Mouse (Mus musculus): ENCODE measurements around the gene Tubgcp2.

Gene Tubgcp2

DNA sequence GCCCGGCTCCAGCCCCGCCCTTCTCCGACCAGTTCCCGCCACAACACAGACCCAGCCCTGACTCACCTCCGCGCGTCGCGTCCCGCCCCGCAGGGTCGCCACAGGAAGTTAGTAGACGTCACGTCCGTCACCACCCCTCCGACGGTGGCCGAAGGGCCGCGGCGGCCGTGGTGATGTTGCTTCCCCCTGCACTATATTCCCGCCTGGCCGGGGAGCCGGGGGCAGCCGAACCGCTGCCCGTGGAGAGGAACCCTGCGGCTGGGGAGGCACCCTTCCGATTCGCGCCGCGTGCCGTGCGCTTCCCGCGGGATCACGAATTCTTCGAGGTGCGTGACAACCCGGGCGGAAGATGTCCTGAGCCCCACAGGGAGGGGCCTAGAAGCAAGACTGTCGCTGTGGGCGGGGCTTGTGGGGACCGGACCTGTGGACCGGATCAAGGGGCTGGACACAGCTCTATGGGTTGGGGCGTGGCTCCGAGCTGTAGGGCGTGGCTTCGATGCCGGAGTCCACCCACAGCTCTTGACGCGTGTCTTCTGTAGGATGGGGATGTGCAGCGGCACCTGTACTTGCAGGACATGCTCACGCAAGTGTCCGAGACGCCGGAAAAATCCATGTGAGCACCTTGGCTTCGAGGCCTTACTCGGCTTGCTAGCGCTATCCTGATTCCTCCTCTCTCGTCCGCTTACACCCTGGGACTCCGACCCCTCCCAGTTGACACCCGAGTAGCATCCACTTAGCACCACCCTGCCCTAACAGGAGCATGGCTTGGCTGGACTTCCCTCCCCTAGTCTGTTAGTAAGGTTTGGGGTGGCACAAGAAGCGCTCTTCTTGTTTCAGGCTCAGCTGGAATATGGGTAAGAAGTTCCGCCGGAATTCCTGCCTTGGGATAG is at the start of gene Tubgcp2, which contains the start of gene Zfp511:
Gene Tubgcp2 (minus strand): TSS at position 389 of the 890 bp plus-strand sequence.
Gene Zfp511 (plus strand): TSS at position 111 of the 890 bp plus-strand sequence.
- peak; percentile 92 to 95 for DNase-seq (ENCODE audit: low spot score in 2 of 2)

DNA sequence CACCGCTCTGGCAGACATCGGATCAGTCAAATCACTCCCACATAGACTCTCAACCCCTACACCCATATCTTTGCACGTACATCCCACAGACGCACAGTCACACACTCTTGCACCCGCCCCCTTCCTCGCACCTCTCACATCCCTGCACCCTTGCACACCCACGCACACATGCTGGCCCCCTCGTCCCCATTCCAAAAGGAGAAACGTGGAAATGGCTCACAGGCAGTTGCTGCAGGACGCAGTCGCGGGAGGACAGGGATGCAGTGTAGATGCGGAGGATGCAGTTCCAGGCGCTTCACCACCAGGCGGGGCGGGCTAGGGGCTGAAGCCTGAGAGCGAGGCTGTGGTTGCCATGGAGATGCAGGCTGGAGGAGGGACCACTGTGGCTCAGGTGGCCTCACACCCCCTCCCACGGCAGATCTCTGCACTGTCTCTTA is 45.8 kb upstream of the Tubgcp2 start, which contains the start of gene Caly:
Gene Caly (minus strand): TSS at position 307 of the 437 bp plus-strand sequence.
- no peak for DNase-seq (ENCODE audit: low spot score in 2 of 2)

DNA sequence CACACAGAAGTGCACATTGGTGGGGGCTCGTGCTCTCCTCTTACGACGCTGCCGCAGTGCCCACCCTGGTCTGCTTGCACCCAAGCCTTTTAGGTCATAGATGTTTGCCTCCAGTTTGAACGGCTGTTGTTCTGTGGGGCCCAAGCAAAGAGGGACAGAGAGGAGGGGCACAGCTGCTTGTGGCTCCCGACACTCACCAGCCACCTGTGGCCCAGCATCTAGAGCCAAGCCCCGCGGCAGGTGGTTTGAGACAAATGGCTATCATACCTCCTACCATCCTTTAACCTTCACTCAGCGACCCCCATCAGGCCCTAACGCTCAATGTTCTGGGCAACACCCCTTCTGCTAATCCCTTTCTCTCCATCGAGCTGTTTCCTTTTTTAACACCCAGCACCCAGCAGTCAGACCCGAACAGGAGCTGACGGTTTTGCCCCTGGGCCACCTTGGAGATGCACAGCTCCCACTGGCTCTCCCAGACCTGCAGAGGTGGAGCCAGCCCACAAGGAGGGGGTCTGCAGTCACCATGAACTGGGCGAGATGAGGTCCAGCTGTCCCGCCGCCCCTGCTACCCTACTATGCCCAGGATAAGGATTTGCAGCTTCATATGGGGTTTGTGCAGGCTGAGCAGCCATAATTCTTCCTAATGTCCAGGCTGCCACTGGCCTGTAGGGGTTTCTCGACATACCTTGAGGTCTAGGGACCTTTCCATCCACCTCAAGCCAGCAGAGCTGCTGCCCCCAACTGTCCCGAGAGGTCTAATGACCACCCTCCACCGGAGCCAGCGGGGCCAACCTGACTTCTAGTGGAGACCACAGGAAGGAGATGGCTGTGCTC is 45.2 kb upstream of the Tubgcp2 start:
- no peak for DNase-seq (ENCODE audit: low spot score in 2 of 2)

DNA sequence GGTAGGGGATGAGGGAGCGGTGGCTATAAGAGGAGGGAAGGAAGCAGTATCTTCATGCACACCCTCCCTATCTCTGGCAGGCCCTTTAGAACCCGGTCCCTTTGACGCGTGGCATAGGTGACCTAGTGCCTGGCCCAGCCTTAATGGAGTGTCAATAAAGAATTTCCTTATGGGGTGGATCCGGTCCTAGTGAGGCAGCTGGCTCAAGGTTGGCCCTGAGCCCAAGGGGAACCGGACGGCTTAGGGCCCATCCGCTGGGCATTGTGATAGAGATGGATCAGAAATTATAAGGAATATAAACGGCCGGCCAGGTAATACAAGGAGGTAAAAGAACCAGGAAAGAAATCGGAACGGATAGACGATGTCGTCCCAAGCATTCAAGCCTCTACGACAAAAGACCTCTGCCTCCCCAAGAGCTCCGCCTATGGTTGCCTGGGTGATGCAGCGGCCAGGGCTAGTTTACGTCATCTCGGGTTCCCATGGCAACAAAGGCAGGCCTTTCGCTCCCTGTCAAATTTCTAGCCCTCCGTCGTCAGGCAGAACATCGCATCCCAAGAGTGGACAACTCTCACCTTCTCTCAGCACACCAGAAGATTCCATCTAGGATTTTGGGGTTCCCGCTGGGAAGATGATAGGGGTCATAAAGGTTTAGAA is 44.2 kb upstream of the Tubgcp2 start:
- DNase-seq (ENCODE audit: low spot score in 2 of 2): peak in 1 of 2 experiments; percentile 66

DNA sequence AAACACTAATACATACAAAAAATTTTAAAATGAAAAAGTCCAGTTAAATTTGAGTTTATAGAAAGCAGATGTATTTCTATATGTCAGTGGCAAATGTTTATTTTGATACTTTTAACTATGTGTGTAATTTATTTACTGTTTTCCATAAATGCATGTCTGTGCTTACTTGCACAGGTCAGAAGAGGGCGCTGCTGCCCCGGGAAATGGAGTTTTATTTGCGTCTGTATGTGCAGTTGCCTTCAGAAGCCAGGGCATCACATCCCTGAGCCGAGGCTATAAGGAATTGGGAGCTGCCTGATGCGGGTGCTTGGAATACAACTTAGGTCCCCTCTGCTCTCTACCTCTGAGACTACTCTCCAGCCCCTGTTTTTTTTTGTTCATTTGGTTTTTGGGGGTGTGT is 42.2 kb upstream of the Tubgcp2 start:
- DNase-seq (ENCODE audit: low spot score in 2 of 2): peak in 1 of 2 experiments; percentile 73

DNA sequence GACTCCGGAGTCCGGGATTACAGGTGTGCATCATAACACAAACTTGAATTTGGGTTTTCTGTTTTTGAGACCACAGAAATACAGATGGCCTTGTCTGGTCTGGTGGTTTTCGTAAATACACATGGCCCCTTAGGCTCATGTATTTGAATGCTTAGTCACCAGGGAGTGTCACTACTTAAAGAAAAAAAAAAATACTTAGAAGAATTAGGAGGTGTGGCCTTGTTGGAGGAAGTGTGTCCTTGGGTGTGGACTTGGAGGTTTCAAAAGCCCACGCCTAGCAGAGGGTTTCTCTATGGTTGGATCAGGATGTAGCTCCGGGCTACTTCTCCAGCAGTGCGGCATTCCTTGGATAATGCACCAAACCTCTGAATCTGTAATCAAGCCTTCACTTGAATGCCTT is 41.2 kb upstream of the Tubgcp2 start:
- DNase-seq (ENCODE audit: low spot score in 2 of 2): no peak

DNA sequence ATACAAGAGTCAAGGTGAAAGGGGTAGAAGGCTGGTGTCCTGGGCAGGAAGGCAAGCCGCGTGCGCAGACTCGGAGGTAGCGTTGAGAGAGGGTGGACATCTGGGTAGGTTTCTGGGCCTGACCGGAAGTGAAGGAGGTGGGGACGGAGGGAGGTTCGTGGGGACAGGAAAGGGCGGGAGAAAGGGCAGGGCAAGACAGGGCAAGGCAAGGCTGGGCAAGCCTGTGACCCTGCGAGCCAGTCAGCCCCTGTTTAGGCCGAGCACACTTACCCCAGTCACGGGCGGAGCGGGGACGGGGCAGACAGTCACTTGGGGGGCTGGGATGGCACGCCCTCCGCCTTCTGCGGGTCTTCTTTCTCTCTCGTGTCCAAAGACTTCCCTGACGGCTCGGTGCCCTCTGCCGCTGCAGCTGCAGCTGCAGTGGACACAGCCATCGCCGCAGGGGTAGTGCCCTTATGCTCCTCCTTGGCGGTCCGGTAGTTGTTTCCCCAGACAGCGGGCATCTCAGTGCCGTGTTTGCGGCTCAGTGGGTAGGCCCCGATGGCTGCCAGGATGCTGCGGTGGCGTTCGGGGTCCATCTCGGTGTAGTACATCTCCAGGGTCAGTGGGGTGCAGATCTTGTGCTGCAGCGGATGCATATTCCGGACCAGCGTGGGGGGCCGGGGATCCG is 33.7 kb upstream of the Tubgcp2 start:
- peak in 1 of 2 experiments; percentile 28 for DNase-seq (ENCODE audit: low spot score in 2 of 2)

DNA sequence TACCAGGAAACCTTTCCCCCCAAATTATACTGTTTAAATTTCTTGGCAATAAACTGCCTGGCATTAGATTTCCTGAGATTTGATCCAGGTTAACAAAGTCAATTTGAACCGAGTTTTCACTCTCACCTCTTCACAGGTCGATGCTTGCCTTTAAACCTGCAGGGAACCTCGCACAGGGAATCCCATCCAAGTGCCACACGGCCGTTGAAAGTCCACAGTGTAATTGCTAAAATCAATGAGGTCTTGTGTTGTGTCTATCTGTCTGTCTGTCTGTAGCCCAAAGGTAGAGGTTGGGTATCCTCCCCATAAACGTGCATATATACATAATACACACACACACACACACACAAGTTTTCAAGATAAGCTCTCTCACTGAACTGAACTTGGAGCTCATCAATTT is 30.9 kb upstream of the Tubgcp2 start:
- DNase-seq (ENCODE audit: low spot score in 2 of 2): no peak

DNA sequence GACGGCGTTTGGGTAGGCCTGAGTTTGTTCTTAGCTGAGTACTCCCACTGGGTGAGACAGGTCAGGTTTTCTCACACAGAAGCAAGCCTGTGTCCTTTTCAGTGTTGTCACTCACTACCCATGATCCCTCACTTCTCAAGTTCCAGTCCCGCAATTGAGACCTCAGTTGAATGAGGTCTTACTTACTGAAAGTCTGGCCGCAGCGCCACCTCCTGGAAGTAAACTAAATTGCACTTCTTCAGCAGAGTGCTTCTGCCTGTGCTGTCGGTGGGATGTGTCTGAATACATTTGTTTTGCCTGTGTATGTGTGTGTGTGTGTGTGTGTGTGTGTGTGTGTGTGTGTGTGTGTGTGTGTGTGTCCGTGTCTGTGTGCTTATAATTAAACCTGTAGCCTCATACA is 26.6 kb upstream of the Tubgcp2 start:
- peak; percentile 59 to 60 for DNase-seq (ENCODE audit: low spot score in 2 of 2)

DNA sequence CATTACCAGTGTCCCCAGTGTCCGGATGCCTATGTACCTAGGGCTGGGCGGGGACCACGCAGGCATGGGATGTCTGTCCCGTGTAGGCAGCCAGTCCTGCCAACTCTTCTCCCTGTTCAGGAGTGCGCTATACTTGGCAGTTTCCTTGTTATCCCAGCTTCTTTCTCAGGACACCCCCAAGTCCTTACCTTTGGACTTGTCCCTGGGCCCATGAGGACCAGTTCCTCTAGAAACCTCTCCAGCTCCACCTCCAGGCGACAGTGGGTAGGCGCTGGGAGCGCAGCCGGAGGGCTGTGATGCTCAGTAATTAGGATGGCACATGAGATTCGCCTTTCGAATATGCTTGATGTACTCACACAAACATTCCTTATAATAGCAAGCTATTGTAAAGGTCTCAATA is 25.8 kb upstream of the Tubgcp2 start:
- DNase-seq (ENCODE audit: low spot score in 2 of 2): peak in 1 of 2 experiments; percentile 25

DNA sequence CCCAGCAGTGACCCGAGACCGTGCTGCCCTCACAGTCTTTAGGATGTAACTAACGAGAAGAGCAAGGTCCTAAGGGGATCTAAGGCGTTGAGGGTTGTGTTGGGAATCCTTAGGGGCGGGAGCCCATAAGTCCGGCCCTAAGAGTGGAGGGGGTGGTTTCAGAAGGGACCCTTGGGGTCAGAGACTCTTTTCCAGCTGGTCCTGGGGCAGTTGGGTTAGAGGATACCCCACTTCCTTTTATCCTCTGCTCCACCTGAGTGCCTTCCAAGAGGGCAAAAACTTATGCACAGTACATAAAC is 25.3 kb upstream of the Tubgcp2 start:
- DNase-seq (ENCODE audit: low spot score in 2 of 2): no peak

DNA sequence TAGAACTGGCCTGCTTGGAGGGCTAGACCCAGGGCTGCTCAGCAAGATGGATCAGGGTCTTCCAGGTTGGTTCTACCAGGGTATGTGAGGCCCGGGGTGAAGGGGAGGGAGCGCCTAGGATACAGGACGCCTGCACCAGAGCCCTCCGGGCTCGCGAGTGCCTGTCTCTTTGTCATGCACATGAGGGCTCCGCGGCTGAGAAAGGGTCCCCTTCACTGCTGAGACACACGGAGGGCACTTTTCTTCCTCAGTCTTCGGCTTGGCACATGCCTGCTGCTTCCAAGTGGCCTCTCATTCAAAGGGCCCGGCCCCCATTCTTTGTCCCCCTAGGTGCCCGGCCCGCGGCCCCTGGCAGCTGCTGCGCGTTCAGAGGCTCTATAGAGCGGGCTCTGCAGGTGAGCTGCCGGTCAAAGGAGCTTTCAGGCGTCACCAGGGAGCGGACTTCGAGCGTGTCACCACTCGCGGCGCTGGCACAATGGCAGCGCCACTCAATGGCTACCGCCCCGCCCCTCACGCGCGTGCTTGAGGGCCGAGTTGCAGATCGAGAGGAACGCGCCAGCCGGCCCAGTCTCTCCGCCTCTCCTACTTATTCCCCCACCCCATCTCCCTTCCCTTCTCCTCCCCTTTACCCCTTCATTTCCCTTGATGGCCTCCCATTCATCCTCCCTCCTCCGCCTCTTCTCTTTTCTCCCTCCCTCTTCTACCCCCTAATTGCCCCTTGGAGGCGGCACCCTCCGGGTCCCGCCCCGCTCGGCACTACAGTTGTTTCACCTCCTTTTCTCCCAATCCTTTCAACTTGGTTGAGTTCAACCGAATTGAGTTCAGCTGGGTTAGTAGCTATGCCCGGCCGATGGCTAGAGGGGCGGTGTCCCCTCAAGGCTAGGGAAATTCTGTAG is 24.7 kb upstream of the Tubgcp2 start:
- DNase-seq (ENCODE audit: low spot score in 2 of 2): peak; percentile 57 to 65

DNA sequence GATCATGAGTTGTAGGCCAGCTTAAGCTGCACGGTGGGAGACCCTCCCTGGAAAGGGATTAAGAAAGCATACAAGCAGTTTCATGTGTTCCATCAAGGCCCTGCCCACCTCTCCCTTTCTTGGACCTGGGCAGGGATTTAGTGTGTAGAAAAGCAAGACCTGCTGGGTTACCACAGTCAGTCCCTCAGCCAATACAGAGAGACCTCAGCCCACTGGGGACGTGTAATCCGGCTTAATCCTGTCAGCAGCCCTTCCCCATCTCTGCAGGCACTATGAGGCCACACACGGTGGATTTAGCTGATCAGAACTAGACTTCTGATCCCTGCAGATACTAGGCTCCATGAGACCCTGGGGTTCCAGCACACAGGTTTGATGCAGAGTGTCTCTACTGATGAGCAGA is 23.1 kb upstream of the Tubgcp2 start:
- DNase-seq (ENCODE audit: low spot score in 2 of 2): no peak

DNA sequence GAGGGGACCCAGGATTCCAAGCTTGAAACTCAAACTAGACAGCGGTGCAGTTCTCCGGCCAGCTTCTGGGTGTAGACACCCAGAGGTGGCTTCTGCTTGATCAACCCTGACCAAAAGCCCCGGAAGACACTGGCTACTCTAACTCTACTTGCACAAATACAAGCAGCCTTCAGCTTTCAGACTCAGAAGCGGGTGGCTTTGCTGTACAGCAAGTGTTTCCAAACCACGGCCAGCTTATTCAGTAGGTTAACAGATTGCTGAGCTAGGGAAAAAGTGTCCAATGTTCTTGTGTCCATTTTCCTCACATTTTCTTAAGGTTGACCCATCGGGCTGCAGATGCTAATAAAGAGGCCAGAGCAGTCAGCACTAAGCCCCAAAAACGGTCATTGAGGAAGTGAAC is 22.1 kb upstream of the Tubgcp2 start:
- no peak for DNase-seq (ENCODE audit: low spot score in 2 of 2)

DNA sequence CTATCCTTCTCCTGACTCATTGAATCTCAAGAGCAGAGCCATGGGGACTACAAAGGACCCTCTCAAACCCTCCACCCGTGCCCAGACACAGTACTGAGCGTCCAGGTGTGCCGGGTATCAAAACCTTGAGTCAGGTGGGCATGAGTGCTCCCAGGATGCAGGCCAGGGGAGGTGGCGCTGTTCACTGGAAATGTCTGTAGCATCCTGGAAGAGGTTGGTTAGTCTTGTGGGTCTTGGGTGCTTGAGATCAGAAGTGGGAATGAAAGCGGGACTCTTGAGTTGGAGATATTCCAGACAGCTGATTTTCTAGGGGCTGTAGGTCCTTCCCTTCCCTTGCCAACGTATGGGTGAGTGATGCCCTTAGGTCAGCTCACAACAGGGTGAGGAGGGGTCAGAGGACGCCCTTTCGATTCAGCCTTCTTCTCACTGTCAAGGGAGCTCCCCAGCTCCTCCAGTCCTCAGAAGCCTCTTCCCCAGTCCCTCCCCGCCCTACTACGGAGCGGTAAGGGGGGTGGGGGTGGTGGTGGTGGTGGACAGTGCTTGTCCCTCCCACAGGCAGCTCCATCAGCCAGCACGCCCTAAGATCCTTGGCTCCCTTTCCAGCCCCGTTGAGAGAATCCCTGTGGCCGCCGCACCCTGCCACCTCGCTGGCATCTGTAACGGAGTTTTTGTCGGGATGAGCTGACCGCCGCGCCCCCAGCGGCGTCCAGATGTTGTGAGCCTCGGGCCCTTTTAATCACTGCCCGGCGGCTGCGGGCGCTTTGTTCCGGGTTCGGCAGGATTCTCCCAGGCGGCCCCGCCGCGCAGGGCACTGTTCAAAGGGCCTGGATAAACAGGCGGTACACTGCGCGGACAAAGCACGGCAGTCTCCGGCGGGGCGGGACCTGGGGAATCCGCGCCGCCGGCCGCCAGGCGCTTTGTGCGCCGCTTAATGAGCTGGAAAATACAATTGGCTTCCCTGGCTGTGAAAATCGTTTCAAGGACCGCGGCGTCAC is 21.2 kb upstream of the Tubgcp2 start:
- DNase-seq (ENCODE audit: low spot score in 2 of 2): no peak

DNA sequence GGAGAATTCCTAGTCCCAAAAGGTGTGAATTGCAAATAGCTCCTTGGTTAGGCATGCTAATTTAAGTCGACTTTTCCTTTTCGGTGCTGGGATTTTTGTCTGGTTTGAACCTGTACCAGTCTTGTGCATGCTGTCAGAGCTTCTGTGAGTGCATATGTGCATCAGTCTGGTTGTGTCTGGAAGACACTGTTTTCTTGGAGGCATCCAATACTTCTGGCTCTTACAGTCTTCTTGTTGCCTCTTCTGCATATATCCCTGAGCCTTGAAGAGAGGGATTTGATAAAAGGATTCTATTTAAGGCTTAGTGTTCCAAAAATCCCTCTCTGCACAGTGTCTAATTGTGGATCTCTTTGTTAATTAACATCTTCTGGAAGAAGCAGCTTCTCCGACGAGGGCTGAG is 17.7 kb upstream of the Tubgcp2 start:
- DNase-seq (ENCODE audit: low spot score in 2 of 2): no peak

DNA sequence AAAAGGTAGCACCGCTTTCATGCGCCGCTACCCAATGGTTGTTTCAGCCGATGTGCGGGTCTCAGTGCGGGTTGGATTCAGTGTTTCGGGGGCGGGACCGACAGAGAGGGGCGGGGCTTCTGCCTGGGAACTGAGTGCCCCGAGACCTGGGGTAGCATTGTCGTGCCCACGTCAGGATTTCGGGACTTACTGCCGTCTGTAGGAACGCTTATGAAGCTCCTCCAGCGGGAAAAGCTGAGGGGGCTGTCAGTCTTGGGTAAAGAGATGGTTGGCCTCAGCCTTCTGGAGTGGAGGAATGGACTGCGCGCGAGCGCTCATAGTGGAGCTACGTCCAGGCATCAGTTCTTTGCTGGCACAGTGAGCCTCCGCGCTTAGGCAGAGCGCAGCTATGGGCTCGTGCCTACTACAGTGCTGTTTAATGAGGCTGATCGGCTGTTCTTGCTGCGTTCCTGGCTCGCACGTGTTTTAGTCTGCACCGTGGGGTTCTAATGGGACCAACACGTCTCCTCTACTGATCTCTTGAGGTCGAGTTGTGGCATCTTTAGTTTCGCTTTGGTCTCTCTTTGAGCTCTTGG is 12.7 kb upstream of the Tubgcp2 start:
- DNase-seq (ENCODE audit: low spot score in 2 of 2): no peak

DNA sequence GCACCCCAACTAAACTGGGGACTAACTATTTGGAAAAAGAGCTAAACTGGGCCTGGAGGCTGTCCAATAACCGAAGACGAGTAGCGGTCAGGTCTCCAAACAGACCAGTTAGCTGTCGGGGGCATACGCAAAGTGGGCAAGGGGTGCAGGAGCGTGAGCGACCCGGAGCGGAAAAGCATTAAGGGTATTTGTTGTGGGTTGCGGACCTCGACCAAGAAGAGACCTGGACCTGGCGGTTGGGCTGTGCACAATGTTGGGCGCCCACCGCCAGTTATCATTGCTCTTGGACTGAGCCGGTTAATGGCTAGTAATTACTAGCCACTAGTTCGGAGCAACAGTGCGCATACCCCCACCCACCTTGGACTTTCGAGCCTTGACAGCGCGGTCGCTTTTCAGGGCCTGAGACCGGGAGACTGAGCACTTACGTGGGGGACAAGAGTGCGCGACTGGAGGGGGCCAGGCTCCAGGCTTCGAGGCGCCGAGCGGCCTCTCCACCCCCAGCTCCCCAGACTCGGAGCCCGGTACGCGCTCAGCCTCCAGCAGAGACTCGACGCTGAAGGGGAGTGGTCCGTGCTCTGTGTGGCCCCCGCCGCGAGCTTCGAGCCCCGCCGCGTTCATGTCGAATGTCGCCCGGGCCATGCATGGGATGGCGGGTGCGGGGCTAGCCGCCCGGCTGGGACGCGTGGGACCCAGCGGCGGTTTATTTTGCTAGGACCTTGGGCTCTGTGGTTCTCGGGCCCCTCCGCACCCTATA is 12.1 kb upstream of the Tubgcp2 start, which contains the start of gene Msx3:
Gene Msx3 (minus strand): TSS at position 729 of the 754 bp plus-strand sequence.
- no peak for DNase-seq (ENCODE audit: low spot score in 2 of 2)

Measured in urinary bladder, postnatal 36 days (tissue).